Mouse (Mus musculus) embryonic fibroblast, embryonic 13.5 days (primary cell): ENCODE measurements around the gene Usp3.

Source experiments
- CTCF ChIP-seq: IDR thresholded peaks from 2 replicates; pipeline ENCODE4 v1.5.1; 2011; ENCODE audit warnings: mild to moderate bottlenecking, control low read depth, low read length, moderate library complexity, borderline replicate concordance; ENCODE audit not compliant: insufficient read depth
- POLR2A ChIP-seq: IDR thresholded peaks from 2 replicates; pipeline ENCODE4 v1.6.1; 2011; ENCODE audit warnings: low read depth, mild to moderate bottlenecking, control low read depth, low read length, moderate library complexity

GRCm38 (mm10) chr9:66620581-66620981, 27.6 kb upstream of the Usp3 start:
- no peak for TF ChIP-seq CTCF
- TF ChIP-seq POLR2A: no peak
